Mouse (Mus musculus): ENCODE data around the gene Pigx. TPM values are rescaled to one million over a fixed set of nuclear protein-coding genes. Genes with fewer than 3 reads are reported as not detected.
"Not testable (repeated sequence)": the region's sequence is repeated elsewhere in the genome, so short reads cannot be mapped to it uniquely, and the experiment has no call there.

The Pigx gene
- total RNA-seq, 2 experiments from 2014 or later: 12.6 to 14.0 TPM

GRCm38 (mm10) chr16:32110951-32111699 is 11.6 kb upstream of the Pigx start:
- no peak for DNase-seq

- no peak for DNase-seq
Measured at GRCm38 (mm10) chr16:32108578-32108977, 9.0 kb upstream of the Pigx start.

GRCm38 (mm10) chr16:32108170-32108569 is 8.6 kb upstream of the Pigx start:
- DNase-seq: no peak

GRCm38 (mm10) chr16:32107342-32108045 is 8.0 kb upstream of the Pigx start:
- no peak for DNase-seq

- no peak for DNase-seq
Measured at GRCm38 (mm10) chr16:32105698-32106097, 6.2 kb upstream of the Pigx start.

GRCm38 (mm10) chr16:32102295-32102694 is 2.8 kb upstream of the Pigx start:
- DNase-seq: no peak

GRCm38 (mm10) chr16:32098897-32099637 is 473 bp downstream of the Pigx start:
- no peak for DNase-seq

GRCm38 (mm10) chr16:32097757-32098156 is 1.8 kb downstream of the Pigx start:
- not testable (repeated sequence) for DNase-seq

GRCm38 (mm10) chr16:32091466-32091865 is 8.1 kb downstream of the Pigx start:
- DNase-seq: no peak

- peak; percentile 23 for DNase-seq
Measured at GRCm38 (mm10) chr16:32087629-32088443, 11.7 kb downstream of the Pigx start.

- peak; percentile 95 for DNase-seq
Measured at GRCm38 (mm10) chr16:32078991-32079511, 20.5 kb downstream of the Pigx start, which contains the start of gene Pak2. TSS of gene Pak2 (minus strand) at chr16:32079342.

- no peak for DNase-seq
Measured at GRCm38 (mm10) chr16:32078408-32078990, 21.0 kb downstream of the Pigx start.

- DNase-seq: no peak
Measured at GRCm38 (mm10) chr16:32077648-32078407, 21.7 kb downstream of the Pigx start.

GRCm38 (mm10) chr16:32076406-32076805 is 23.1 kb downstream of the Pigx start:
- DNase-seq: no peak

GRCm38 (mm10) chr16:32075762-32076161 is 23.8 kb downstream of the Pigx start:
- DNase-seq: no peak

GRCm38 (mm10) chr16:32070070-32070469 is 29.5 kb downstream of the Pigx start:
- not testable (repeated sequence) for DNase-seq

GRCm38 (mm10) chr16:32068389-32069300 is 30.9 kb downstream of the Pigx start:
- DNase-seq: no peak

GRCm38 (mm10) chr16:32066899-32067298 is 32.6 kb downstream of the Pigx start:
- no peak for DNase-seq

- DNase-seq: no peak
Measured at GRCm38 (mm10) chr16:32063900-32064299, 35.6 kb downstream of the Pigx start.

Measured in gastrocnemius, postnatal 25 days (tissue).